Mouse (Mus musculus) E14TG2a.4 (cell line): ENCODE measurements around the gene Lemd1.

Source experiments
- CTCF ChIP-seq: conservative IDR thresholded peaks from 2 replicates; pipeline ENCODE4 v1.5.1; 2014; ENCODE audit warnings: low read length
- NANOG ChIP-seq: IDR thresholded peaks from 2 replicates; pipeline ENCODE4 v1.6.1; 2014; ENCODE audit warnings: borderline replicate concordance, low read length, mixed read lengths
- POU5F1 ChIP-seq: IDR thresholded peaks from 2 replicates; pipeline ENCODE4 v1.6.1; 2014; ENCODE audit warnings: low read length, borderline replicate concordance

DNA sequence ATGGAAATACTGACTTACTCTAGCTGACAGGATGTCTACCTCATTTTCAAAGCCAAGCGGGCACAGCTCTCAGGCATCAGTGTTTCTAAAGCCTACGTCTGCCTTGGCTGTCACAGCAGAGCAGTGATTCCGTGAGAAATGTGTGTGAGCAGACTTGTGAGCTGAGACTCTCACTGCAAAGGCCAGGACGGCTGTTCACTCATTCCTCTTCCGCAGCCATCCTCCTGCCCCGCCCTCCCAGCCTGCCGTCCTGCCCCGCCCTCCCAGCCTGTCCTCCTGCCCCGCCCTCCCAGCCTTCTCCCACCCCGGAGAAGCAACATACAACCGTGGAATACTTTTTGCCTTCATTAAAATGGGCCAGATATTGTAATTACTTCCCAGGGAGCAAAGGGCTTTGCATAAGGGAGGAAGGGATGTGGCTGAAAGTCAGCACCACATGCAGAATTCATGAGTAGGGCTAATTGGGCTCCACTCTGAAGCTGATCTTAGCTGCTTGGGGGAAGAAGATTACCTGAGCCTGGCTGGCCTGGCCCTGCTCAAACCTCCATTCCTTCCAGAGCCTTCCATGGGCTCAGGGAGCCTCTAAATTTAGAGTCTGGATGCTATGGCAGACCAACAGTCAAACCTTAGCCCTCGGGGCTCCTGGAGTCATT is 23.0 kb upstream of the Lemd1 start:
- no peak for TF ChIP-seq CTCF
- no peak for TF ChIP-seq NANOG
- no peak for TF ChIP-seq POU5F1
